Mouse (Mus musculus): ENCODE results near the gene Gpr85.

GRCm38 (mm10) chr6:13800071-13800470 is 39.7 kb downstream of the Gpr85 start:
- TF ChIP-seq CTCF (conservative IDR thresholded peaks at IDR 0.05; ENCODE audit: low read length): no peak
- no peak for TF ChIP-seq NANOG (IDR thresholded peaks at IDR 0.05; ENCODE audit: borderline replicate concordance, low read length)
